Mouse (Mus musculus): ENCODE results near the gene Aldh2. TPM values are rescaled to one million over a fixed set of nuclear protein-coding genes. Genes with fewer than 3 reads are reported as not detected.

The Aldh2 gene
- polyA plus RNA-seq (2017; shearing (Covaris generic)), result 32.8 TPM

GRCm38 (mm10) chr5:121593451-121594401, at the start of gene Aldh2:
TSS of gene Aldh2 (minus strand) at chr5:121593824.

GRCm38 (mm10) chr5:121618592-121619513, 25.2 kb upstream of the Aldh2 start, which contains the start of gene Acad12:
TSS of gene Acad12 (minus strand) at chr5:121618938.

GRCm38 (mm10) chr5:121545793-121546529, 47.7 kb downstream of the Aldh2 start, which contains the start of gene Mapkapk5:
TSS of gene Mapkapk5 (minus strand) at chr5:121545905.

GRCm38 (mm10) chr5:121544910-121545792, 48.5 kb downstream of the Aldh2 start, which contains the start of the genes Adam1a and Gm42878:
TSS of gene Adam1a (minus strand) at chr5:121545482.
TSS of gene Gm42878 (minus strand) at chr5:121545482.

Other genes with a start within 250 kb of the Aldh2 start
- gene Trafd1, start 208.2 kb downstream of the Aldh2 start, polyA plus RNA-seq (2017; shearing (Covaris generic)), result 55.5 TPM
- 41.7 TPM for gene Naa25, start 195.9 kb downstream of the Aldh2 start, polyA plus RNA-seq (2017; shearing (Covaris generic))
- 2.5 TPM for gene Tmem116, start 141.9 kb downstream of the Aldh2 start, polyA plus RNA-seq (2017; shearing (Covaris generic))
- 59.9 TPM for gene Erp29, start 141.3 kb downstream of the Aldh2 start, polyA plus RNA-seq (2017; shearing (Covaris generic))
- gene Adam1b, start 90.4 kb downstream of the Aldh2 start, polyA plus RNA-seq (2017; shearing (Covaris generic)), result not detected
- gene Adam1a, start 48.3 kb downstream of the Aldh2 start, polyA plus RNA-seq (2017; shearing (Covaris generic)), result 1.2 TPM
- gene Gm42878, start 48.3 kb downstream of the Aldh2 start, polyA plus RNA-seq (2017; shearing (Covaris generic)), result not detected
- gene Mapkapk5, start 47.9 kb downstream of the Aldh2 start, polyA plus RNA-seq (2017; shearing (Covaris generic)), result 57.5 TPM
- 2.1 TPM for gene Acad12, start 25.1 kb upstream of the Aldh2 start, polyA plus RNA-seq (2017; shearing (Covaris generic))
- gene Acad10, start 66.7 kb upstream of the Aldh2 start, polyA plus RNA-seq (2017; shearing (Covaris generic)), result 12.4 TPM
- 68.0 TPM for gene Brap, start 66.7 kb upstream of the Aldh2 start, polyA plus RNA-seq (2017; shearing (Covaris generic))
- 70.1 TPM for gene Atxn2, start 117.5 kb upstream of the Aldh2 start, polyA plus RNA-seq (2017; shearing (Covaris generic))
- gene Sh2b3, start 243.8 kb upstream of the Aldh2 start, polyA plus RNA-seq (2017; shearing (Covaris generic)), result 51.3 TPM